Mouse (Mus musculus) adrenal gland, postnatal 4 days (tissue): ENCODE data around the gene Patj. TPM values are rescaled to one million over a fixed set of nuclear protein-coding genes. Genes with fewer than 3 reads are reported as not detected.

Experiments
- DNase-seq, 2 experiments: peaks; one replicate each; pipeline ENCODE4 v3.0.0; 2021 to 2022; ENCODE audit warnings: low spot score in 2 of 2, mixed read lengths in 2 of 2
- total RNA-seq, 2 experiments: library from RNA; stranded (reverse); gene quantifications; 2 replicates each; pipeline ENCODE4 v1.2.3; 2021

Gene Patj
- total RNA-seq, 2 experiments from 2014 or later: 10.5 to 15.9 TPM

DNA sequence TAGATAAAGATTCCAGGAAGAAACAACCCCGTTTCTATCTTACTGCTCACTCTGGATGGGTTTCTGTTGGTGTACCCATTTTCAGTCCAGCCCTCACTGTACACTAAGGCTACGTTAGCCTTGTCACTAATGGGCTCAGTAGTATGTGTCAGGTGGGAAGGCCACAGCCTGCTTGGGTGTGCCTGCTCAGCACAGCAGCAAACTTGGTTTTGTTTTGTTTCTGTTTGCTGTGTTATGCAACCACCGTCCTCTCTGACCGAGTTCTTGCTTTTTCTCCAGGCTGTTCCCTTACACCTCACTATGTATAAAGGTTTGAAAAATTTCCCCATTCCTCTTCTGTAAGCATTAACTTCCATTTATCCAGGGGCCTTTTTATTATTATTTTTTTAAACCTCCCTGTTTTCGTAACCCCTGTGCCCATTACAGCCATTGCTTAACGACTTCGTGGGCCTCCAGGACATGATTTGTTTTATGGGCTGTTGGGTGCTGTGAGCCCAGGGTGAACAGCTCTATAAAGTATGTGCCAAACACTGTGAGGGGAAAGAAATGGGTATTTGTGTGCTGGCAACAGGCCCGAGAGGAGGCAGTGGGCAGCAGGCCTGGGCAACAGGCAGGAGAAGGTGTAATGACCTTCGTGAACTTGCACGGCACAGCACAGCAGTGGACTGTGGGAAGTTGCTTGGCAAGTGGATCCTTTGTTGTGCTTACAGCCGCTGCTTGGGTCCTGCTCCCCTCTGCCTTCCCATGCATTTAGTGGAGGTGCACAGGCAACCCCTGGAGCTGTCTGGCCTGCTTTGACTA, 113.1 kb downstream of the Patj start:
- no peak for DNase-seq

DNA sequence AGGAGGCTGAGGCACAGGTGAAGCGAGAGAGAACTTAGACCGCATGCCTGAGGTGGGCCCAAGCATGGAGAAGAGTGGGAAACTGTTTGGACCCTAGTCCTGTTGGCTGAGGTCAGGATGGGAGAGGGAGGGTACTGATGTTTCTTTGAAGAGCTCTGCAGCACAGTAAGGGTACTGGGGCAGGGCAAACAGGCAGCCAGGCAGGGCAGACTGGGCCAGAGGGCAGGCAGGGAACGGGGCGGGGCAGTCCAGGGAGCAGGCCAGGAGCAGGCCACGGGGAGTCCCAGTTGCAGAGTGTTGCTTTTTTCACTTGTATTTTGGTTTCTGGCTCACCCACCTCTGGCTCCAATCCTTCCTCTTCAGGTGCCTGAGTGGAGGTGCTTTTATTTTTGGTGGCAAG, 114.4 kb downstream of the Patj start:
- no peak for DNase-seq

DNA sequence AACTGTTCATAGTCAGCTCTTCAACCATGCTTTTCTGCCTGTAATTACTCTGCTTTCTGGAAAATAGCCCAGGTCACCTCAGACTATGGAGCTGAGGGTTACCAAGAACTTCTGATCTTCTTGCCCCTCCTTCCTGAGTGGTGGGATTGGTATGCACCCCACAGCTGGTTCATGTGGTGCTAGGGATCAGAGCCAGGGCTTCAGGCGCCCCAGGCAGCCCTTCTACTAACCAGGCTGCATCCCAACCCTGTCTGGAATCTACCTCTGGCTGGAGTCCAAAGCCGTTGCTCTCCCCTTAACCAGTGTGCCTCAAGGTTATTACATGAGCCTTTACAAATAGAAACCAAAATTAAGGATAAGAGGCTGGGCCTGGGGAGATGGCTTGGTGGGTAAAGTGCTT, 115.7 kb downstream of the Patj start:
- no peak for DNase-seq

DNA sequence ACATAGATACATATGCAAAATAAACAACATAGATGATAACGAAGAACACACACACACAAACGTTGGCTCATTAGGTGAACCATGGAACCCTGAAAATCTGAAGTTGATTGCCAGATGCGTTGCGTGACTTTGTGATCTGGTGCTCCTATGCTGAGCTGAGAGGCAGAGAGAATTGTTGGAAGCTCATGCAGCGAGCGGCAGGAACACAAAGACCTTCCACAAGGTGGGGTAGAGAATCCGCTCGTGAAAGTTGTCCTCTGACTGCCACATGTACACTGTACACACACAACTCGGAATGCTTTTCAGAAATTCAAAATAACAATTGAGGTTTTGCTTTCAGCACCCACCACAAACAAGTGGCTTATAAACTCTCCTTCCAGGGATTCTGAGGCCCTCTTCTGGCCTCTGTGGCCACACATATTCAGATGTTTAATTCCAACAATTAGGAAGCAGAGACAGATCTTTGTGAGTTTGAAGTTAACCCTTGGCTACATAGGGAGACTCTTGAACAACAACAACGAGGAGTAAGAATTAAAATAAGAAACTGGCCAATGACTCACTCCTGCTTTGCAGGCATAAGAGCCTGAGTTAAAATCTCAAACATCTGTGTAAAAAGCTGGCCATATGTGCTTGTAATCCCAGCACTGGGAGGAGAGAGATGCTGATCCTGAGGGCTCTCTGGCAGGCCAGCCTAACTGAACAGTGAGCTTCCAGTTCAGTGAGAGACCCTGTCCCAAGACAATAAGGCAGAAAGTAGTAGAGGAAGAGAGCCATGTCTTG, 116.6 kb downstream of the Patj start:
- no peak for DNase-seq

DNA sequence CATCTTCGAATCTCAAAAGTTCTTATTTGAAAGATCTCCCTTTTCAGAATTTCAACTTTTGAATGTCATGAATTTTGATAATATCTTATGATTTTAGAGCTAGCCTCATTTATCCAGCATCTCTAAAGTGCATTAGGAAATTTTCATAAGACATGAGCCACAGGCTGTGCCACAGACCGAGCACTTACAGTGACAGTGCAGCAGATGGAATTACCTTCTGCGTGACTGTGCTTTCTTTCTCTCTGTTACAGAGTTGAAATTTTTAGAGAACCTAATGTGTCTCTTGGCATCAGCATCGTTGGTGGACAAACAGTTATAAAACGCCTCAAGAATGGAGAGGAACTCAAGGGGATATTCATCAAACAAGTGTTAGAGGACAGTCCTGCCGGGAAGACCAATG, 124.9 kb downstream of the Patj start:
- DNase-seq: no peak

DNA sequence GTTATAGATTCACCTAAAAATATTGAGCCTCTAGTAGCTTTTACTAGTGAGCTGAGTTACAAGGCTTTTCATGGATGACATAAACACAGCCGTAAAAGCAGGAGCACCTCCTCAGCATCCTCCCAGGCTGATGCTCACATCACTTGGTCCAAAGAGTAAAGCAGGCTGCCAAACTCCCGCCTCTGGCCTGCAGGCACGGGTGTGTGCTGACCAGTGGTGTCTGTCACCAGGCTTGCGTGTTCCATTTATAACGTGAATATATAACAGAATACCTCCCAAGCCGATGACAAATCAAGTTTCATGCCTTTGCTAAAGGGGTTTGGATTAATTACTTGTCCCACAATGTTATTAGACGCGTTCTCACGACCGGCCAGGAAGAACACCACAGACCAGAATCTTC, 128.9 kb downstream of the Patj start:
- no peak for DNase-seq

DNA sequence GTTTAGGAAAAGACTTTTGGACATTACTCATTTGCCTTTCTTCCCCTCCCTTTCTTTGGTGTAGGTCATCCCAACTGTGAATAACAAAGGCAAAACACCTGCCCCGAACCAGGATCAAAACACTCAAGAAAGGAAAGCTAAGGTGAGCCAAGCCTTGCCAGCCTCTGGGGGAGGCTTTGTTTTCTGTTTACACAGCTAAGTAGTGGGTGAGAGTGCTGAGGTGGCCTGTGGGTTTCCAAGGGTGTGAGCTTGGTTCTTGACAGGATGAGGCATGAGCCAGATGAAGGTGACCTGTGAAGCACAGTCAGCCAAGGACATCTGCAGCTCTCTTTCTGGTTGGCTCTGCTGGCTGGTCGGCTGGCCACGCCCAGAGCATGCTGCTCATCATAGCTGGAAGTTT, 139.9 kb downstream of the Patj start:
- DNase-seq: no peak

DNA sequence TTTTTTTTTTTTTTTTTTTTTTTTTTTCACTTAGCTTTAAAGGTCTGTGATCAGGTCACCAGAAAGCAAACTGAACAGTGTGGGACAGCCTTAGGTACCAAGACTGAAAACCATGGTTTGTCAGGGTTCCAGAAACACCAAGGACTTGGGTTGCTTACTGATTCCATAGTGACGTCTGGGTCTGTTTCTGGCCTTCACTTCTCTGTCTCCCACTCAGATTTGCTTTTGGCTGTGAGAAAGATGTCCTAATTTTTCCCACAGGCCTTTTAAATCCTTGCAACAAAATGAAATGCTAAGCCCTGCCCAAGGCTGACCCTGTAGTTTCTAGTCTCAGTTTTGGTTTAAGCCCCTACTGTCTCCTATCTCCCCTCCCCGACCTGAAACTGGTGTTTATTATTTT, 146.0 kb downstream of the Patj start:
- no peak for DNase-seq

DNA sequence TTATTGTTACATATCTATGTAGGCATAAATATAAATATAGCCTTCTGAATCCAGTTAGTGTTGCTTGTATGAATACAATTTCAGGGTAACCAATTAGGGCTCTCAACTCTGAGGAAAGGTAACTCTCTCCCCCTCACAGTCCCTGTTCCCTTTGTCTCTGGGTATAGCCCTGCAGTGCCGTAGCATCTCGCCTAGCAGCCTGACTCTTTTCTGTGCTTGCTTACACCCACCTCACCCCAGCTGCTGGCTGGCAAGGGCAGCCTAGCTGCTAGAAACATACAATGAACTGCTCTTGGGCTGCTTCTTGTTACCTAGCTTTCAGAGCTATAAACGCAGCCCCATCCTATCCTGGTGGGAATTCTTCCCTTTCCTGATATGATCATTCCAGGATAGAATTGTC, 147.4 kb downstream of the Patj start:
- DNase-seq: no peak

DNA sequence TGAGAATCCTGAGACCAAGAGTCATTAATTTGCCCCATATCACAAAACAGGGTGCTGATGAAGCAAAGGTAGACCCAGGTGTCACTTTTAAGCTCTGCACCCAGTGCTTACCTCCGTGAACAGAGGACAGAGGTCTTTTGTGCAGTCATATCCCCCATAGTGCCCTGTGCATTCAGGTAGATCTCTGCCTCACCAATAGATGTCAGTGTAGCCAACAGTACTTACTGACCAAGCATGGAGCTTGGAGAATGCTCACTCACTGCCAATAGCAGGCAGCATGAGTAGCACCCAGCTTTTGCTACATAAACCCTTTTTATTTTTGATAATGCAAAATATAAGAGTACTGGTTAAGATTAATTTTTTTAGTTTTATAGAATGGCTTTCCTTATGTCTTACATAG, 149.8 kb downstream of the Patj start:
- DNase-seq: no peak

DNA sequence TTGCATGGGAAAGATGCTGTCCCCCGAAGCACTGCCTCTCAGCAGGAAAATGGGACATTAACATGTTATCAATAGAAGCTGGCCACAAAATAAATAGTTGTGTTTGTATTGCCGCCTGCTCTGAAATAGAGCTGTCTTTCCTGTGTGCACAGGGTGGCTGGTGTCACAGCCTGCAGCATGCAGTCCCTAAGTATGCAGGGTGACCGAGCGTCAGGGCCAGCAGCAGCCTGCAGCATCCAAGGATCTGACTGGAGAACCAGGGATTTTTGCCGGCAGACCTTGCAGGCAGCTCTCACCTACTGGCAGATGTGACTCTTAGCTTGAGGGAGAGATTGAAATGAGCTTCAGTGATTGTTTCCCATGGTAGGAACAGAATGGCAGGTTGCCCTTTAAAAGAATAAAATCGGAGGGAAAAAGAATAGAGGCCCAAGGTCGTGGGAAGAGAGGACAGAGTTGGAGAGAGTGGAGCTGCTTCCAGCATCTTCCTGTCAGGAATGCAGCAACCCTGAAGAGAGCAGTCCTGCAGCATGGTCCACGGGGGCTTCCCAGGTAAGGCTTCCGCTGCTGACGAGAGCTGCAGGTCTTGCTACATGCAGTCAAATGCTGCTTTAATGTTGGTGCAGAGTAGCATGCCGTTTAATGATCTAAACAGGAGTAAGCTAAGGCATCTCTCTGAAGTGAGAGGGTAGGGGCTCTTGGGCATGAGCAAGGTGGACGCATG, 151.0 kb downstream of the Patj start:
- no peak for DNase-seq

DNA sequence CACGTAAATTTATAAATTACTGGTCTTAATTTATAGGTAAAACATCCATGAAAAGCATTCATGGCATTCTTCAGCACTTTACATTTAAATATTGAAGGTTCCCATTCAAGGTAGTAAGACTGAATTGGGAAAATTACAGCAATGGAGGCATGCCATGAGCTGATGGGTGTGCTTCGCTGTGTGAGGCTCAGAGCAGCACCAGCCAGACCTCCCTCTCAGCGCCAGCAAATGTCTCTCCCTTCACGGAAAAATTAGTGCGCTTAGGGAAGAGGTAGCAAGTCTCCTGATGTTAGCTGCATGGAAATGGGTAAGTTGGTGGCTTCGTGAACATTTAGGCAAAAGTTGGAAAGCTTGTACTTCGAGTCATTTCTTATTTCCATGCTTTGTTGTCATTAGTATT, 153.9 kb downstream of the Patj start:
- no peak for DNase-seq

DNA sequence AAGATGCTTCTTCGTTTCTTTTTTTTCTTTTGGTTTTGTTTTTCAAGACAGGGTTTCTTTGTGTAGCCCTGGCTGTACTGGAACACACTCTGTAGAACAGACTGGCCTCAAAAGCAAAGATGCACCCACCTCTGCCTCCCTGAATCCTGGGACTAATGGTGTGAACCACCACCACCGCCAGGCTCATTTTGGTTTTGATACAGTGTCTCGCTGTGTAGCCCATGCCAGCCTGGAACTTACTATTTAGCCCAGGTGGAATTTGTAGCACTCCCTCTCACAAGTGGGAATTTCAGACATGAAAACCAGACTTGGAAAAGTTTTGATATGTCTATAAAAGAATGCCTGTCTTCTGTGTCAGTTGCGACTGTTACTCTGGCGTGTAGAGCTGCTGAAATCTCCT, 154.5 kb downstream of the Patj start:
- no peak for DNase-seq

DNA sequence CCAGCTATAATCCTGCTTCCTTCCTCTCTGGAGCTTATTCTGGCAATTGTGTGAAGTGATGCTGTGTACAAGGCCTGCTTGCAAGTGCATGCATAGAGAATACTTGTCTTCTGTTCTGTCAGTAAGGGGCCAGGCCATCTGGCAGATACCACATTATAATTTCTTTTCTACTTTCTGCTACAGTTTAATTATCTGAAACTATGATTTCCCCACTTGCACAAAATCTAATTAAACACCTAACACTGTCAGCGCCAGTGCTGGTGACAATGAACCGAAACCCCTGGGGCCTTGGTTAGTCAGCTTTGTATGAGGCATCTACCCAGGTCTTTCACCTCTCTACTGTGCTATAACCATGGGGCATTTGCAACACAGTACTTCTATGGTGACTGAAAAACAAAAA, 160.1 kb downstream of the Patj start:
- no peak for DNase-seq

DNA sequence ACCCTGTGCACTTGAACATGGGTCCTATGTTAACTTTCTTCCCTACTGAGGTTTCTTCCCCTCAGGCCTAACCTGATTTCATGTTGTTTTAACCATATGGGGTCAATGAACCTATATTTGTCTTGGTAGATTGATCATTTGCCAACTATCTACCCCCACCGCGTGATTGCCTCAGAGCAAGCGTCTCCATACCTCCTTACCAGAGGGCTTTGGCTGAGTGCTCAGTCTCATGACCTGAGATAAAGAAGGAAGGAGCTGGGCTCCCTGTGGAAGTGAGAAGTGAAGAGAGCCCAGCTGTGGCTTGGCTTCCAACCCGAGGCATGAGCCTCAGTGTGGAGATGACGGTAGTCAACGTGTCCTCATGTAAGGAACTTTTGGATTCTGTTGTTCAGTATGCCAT, 160.9 kb downstream of the Patj start:
- no peak for DNase-seq

DNA sequence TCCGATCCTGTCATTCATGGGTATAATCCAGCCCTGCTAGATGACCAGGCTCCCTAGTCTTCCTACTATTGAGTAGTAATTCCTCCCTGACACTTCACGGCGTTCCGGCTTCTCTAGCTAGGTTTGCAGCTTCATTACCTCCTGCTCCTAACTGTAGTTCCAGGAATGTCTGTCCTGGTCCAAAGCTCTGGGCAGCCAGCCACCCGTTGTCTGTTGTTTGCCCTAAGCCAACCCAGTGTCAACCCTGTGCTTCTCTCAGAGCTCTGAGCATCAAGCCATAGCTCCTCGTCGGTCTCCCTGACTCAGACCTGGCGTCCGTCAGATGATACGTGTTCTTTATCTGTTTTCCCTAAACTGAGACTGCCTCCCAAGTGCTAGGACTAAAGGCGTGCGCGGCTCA, 161.6 kb downstream of the Patj start:
- no peak for DNase-seq

DNA sequence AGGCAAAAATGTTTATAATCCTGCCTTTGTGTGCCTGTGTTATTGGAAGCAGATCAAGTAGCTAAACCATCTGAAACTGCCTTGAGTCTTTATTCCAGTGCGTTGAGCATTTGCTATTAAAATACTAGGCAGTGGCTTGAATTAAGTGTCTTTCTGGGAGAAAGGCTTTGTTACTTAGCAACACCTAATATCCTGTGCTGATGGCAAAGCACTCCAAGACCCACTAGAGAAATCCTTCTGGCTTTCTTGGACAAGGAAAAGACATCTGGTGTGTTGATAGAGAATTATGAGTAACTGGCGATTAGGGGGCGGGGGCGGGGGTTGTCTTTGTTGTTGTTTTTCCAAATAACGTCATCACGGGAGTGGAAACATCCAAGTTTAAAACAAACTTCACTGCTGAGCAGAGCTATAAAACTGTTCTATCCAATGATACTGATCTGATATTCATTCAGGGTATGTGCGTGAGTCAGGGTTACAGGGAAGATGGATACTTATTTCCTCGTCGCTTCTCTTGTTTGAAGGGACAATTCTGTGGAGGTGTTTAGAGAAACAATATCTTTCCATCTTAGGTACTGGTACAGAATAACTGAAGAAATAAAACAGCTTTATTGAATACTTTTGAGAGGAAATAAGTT, 164.7 kb downstream of the Patj start:
- DNase-seq: no peak

DNA sequence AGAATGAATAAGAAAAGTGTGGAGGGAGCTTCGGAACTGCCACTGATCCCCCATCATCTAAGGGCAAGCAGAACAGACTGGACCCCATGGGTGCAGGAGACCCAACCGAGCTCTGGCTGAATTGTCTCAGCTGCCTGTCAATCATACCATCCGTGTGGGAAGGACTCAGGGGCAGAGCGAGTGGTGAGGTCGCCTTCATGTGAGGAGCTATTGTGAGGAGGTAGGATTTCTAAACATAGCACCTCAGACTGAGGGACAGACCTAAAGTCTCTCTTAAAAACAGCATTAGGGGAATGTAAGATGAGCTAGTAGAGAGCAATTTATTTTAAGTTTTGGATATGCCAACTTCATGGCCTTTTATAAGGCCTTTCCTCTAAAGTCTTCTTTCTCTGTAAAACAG, 167.5 kb downstream of the Patj start:
- DNase-seq: no peak

DNA sequence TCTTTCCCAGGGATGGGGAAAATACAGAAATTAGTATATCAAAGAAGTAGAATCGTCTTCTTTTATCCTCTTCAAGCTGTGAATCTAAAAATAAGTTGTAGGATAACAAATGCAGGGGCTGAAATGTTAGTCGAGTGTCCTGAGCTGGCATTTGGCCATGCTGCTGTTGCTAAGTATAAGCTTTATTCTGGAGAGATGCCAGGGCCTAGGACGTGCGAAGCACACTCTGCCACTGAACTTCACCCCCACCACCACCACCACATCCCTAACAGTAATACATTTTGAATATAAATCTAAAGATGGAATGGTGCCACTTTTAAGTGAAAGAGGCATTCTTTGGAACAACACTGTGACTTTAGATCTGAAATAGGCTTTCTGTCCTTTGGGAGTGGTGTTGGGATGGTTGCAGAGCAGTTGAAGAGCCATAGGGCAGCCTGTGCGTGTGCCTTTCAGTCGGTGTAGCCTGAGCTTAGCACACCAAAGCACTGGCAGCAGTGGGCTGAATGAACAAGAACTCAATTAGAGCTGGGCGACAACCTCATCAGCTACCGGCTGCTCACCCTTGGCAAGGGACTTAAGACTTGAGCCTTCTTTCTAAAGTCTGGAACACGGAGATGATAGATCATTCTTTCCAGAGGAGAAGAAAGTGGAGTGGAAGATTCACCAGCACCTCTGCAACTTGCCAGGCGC, 168.1 kb downstream of the Patj start:
- DNase-seq: no peak

DNA sequence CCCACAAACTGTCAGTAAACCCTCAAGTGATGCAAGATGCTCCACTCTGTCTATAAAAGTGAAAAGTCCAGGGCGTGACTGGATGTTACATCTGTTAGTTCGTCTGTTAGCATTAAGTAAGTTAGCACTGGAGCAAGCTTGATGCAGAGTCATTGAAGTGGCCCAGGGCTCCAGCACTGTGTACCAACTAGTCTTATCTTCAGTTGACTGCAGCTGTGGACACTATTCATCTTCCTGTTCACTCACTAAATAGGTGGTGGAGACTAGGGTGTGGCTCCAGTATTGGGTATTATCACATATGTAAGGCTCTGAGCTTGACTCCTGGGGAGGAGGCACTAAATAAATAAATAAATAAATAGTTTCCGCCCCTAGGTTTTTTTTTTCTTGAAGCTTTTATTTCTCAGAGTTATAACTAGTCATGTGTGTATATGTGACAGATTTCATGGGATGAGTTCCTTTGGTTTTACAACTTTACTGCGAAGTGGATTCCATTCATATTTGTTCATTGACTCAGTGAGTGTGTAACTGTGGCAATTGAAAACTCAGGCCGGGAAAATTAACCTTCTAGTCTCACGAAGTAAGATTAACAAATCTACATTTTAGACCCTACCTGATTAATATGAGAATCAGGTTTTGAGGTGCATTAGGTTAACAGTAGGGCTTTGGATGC, 168.7 kb downstream of the Patj start:
- DNase-seq: no peak

DNA sequence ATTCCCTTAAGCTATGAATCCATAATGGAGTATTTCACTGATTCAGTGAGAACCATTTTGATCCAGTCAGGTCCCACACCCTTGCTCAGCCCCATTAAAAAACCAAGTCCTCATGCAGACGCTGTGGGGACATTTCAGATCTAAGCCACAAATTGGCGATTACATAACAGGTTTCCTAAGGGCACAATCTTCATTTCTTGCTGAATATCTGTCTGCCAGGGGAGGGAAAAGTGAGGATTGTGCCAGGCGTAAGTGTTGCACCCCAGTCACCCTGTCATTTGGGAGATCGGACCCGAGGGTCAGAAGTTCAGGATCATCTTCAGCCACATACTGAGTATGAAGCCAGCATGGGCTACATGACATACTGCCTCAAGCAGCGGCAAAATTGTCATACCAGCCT, 171.2 kb downstream of the Patj start:
- DNase-seq: no peak
